Mouse (Mus musculus) forebrain, embryonic 14.5 days (tissue): ENCODE results near the gene Ltbp4. TPM values are rescaled to one million over a fixed set of nuclear protein-coding genes. Genes with fewer than 3 reads are reported as not detected.

ENCODE experiments used
- ATAC-seq: fragments of 200-750 bp; cut with Nextera tagmentation; 2 replicates; pipeline ENCODE4 v1.8.0; 2017; ENCODE audit warnings: mild to moderate bottlenecking, moderate library complexity
- DNase-seq: peaks from one replicate; pipeline ENCODE4 v3.0.0-alpha.2; 2015; ENCODE audit warnings: low spot score
- H3K27ac ChIP-seq: fragments of 300-500 bp; sonication (generic); 2 replicates; pipeline ENCODE4 v1.5.1; 2014; ENCODE audit warnings: low read depth, mild to moderate bottlenecking, control low read depth, low read length, moderate library complexity
- H3K27me3 ChIP-seq: fragments of 300-500 bp; sonication (generic); replicated peaks from 2 replicates; pipeline ENCODE4 v1.6.1; 2014; ENCODE audit warnings: low read length, control low read depth, mixed read lengths; ENCODE audit not compliant: control insufficient read depth, insufficient read depth
- H3K36me3 ChIP-seq: fragments of 300-500 bp; sonication (generic); 2 replicates; pipeline ENCODE4 v1.6.1; 2014; ENCODE audit warnings: low read length, control low read depth; ENCODE audit not compliant: control insufficient read depth, insufficient read depth
- H3K4me1 ChIP-seq: fragments of 300-500 bp; sonication (generic); 2 replicates; pipeline ENCODE4 v1.6.1; 2014; ENCODE audit warnings: antibody characterized with exemption, low read length, control low read depth; ENCODE audit not compliant: control insufficient read depth, insufficient read depth
- H3K4me2 ChIP-seq: fragments of 300-500 bp; sonication (generic); 2 replicates; pipeline ENCODE4 v1.6.1; 2014; ENCODE audit warnings: mild to moderate bottlenecking, control low read depth, low read length
- H3K4me3 ChIP-seq: fragments of 300-500 bp; sonication (generic); 2 replicates; pipeline ENCODE4 v1.5.1; 2014; ENCODE audit warnings: low read depth, low read length, control low read depth
- H3K9ac ChIP-seq: fragments of 300-500 bp; sonication (generic); 2 replicates; pipeline ENCODE4 v1.6.1; 2014; ENCODE audit warnings: mild to moderate bottlenecking, low read length, control low read depth, moderate library complexity
- H3K9me3 ChIP-seq: fragments of 300-500 bp; sonication (generic); replicated peaks from 2 replicates; pipeline ENCODE4 v1.6.1; 2016; ENCODE audit warnings: low read length, control low read depth, mixed read lengths; ENCODE audit not compliant: control insufficient read depth
- WGBS: fragments of 180-500 bp; shearing (Covaris S2); extraction: QIAGEN DNeasy Blood & Tissue Kit; methylation state at CpG from one replicate; pipeline ENCODE4 v1.1.7; 2014; 5-methylcytosine and 5-hydroxymethylcytosine counted together
- polyA plus RNA-seq: library from polyadenylated mRNA; unstranded; fragments of >200 nt; fragmentation: Nextera tagmentation; extraction: Ambion mirVana; gene quantifications from 2 replicates; pipeline ENCODE4 v1.2.1, GENCODE M21; 2014

Gene Ltbp4
- polyA plus RNA-seq, 1 experiment from 2014 or later, result 8.0 TPM

GRCm38 (mm10) chr7:27342595-27342994 lies 5.1 kb upstream of the Ltbp4 start:
- peaks cover 62% of the 10 kb centered on the region for H3K36me3 ChIP-seq
- no peak for ATAC-seq
- DNase-seq, result no peak
- H3K4me1 ChIP-seq, result peaks cover under 1% of the 10 kb centered on the region; the same call in 1 of the 2 replicates
- 0 out of 2 replicates have a peak, but pooled peaks cover 3% of the 10 kb centered on the region for H3K27me3 ChIP-seq
- H3K9ac ChIP-seq, result no peak overlapping the region
- no peak overlapping the region for H3K27ac ChIP-seq
- no peaks in the 10 kb centered on the region for H3K9me3 ChIP-seq
- WGBS, result 48% methylated on average over 4 of the region's 4 CpGs
- H3K4me3 ChIP-seq, result no peak overlapping the region
- H3K4me2 ChIP-seq, result no peak overlapping the region

GRCm38 (mm10) chr7:27339519-27339918 lies 2.0 kb upstream of the Ltbp4 start:
- H3K4me1 ChIP-seq, result peaks cover 5% of the 10 kb centered on the region; the same call in 1 of the 2 replicates
- no peak overlapping the region; the same call in 1 of the 2 replicates for H3K27ac ChIP-seq
- ATAC-seq (no peak), DNase-seq (peak; percentile 80)
- H3K9me3 ChIP-seq, result no peaks in the 10 kb centered on the region
- peak overlapping the region; percentile 10 for H3K4me3 ChIP-seq
- 20% methylated on average over 7 of the region's 7 CpGs for WGBS
- peaks cover 31% of the 10 kb centered on the region for H3K36me3 ChIP-seq
- peaks cover 12% of the 10 kb centered on the region for H3K27me3 ChIP-seq
- peak overlapping the region; percentile 35; the same call in 1 of the 2 replicates for H3K9ac ChIP-seq
- H3K4me2 ChIP-seq, result peak overlapping the region; percentile 44

GRCm38 (mm10) chr7:27339114-27339513 lies 1.6 kb upstream of the Ltbp4 start:
- H3K27me3 ChIP-seq, result peaks cover 16% of the 10 kb centered on the region
- H3K36me3 ChIP-seq, result peaks cover 27% of the 10 kb centered on the region
- peak overlapping the region; percentile 35; the same call in 1 of the 2 replicates for H3K9ac ChIP-seq
- H3K4me2 ChIP-seq, result peak overlapping the region; percentile 44
- H3K4me3 ChIP-seq, result peak overlapping the region; percentile 10
- 61% methylated on average over 4 of the region's 4 CpGs for WGBS
- H3K9me3 ChIP-seq, result no peaks in the 10 kb centered on the region
- DNase-seq (no peak), ATAC-seq (no peak)
- H3K27ac ChIP-seq, result no peak overlapping the region
- H3K4me1 ChIP-seq, result peaks cover 5% of the 10 kb centered on the region; the same call in 1 of the 2 replicates

- Histone ChIP-seq H3K27me3 (peaks cover 40% of the 10 kb centered on the region), H3K36me3 (peaks cover 3% of the 10 kb centered on the region), H3K9ac (peak overlapping the region; percentile 54), H3K4me3 (peak overlapping the region; percentile 33), H3K4me2 (peak overlapping the region; percentile 61), H3K27ac (no peak overlapping the region), H3K9me3 (no peaks in the 10 kb centered on the region), H3K4me1 (peaks cover 8% of the 10 kb centered on the region; the same call in 1 of the 2 replicates)
- under 1% methylated on average over 45 of the region's 47 CpGs for WGBS
- peak; percentile 86 for ATAC-seq
- peak; percentile 94 for DNase-seq
Measured at GRCm38 (mm10) chr7:27335928-27336823, 1.3 kb downstream of the Ltbp4 start.

GRCm38 (mm10) chr7:27335011-27335720 lies 2.3 kb downstream of the Ltbp4 start:
- ATAC-seq (no peak), DNase-seq (no peak)
- Histone ChIP-seq H3K36me3 (no peaks in the 10 kb centered on the region), H3K9ac (no peak overlapping the region), H3K4me3 (no peak overlapping the region), H3K4me2 (no peak overlapping the region; the same call in 1 of the 2 replicates), H3K27ac (no peak overlapping the region), H3K27me3 (peaks cover 50% of the 10 kb centered on the region), H3K4me1 (peaks cover 13% of the 10 kb centered on the region), H3K9me3 (no peaks in the 10 kb centered on the region)
- WGBS, result 60% methylated on average over 15 of the region's 15 CpGs

- Histone ChIP-seq H3K27me3 (peaks cover 57% of the 10 kb centered on the region), H3K27ac (no peak overlapping the region), H3K4me3 (no peak overlapping the region), H3K9ac (no peak overlapping the region), H3K4me2 (peak overlapping the region; percentile 84; the same call in 1 of the 2 replicates), H3K9me3 (no peaks in the 10 kb centered on the region), H3K36me3 (no peaks in the 10 kb centered on the region), H3K4me1 (peaks cover 13% of the 10 kb centered on the region)
- 4% methylated on average over 32 of the region's 32 CpGs for WGBS
- ATAC-seq (no peak), DNase-seq (no peak)
Measured at GRCm38 (mm10) chr7:27334405-27334911, 3.0 kb downstream of the Ltbp4 start.

- DNase-seq (no peak), ATAC-seq (no peak)
- H3K4me2 ChIP-seq, result peak overlapping the region; percentile 84
- peak overlapping the region; percentile 44 for H3K4me3 ChIP-seq
- H3K9ac ChIP-seq, result peak overlapping the region; percentile 63
- peaks cover 66% of the 10 kb centered on the region for H3K27me3 ChIP-seq
- H3K36me3 ChIP-seq, result no peaks in the 10 kb centered on the region
- H3K4me1 ChIP-seq, result peaks cover 13% of the 10 kb centered on the region
- WGBS, result 2% methylated on average over 30 of the region's 77 CpGs
- no peaks in the 10 kb centered on the region for H3K9me3 ChIP-seq
- no peak overlapping the region; the same call in 1 of the 2 replicates for H3K27ac ChIP-seq
Measured at GRCm38 (mm10) chr7:27333316-27333941, 4.1 kb downstream of the Ltbp4 start.
